Mouse (Mus musculus): Measurements from ENCODE around the gene Acsbg2. TPM values are rescaled to one million over a fixed set of nuclear protein-coding genes. Genes with fewer than 3 reads are reported as not detected.
A peak's percentile ranks its signal among the peaks of the same experiment; 100 is the strongest.
"Not testable (repeated sequence)": the region's sequence is repeated elsewhere in the genome, so short reads cannot be mapped to it uniquely, and the experiment has no call there.

The Acsbg2 gene
- total RNA-seq (2021), result not detected
- long read RNA-seq, experiment 1, result 0 reads
- long read RNA-seq, experiment 2, result 0 reads

DNA sequence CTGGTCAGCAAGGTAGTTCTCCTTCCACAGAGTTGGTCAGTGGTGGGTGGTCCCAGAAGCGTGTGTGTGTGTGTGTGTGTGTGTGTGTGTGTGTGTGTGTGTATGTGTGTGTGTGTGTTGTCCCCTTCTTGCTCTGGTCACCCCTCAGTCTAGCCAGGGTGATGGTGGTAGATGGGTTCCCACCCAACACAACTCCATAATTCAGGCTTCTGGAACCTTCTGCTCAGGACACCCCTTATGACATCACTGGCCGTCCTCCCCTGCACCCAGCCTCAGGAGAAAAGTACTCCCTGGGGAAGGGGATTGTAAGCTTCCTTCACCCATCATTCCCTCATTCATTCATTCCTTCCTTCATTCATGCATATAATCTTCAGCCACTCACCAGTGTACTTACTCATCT, at the start of gene Acsbg2:
Gene Acsbg2, minus strand, starts transcription at position 211 of the 400 bp plus-strand sequence.
- DNase-seq, result no peak

DNA sequence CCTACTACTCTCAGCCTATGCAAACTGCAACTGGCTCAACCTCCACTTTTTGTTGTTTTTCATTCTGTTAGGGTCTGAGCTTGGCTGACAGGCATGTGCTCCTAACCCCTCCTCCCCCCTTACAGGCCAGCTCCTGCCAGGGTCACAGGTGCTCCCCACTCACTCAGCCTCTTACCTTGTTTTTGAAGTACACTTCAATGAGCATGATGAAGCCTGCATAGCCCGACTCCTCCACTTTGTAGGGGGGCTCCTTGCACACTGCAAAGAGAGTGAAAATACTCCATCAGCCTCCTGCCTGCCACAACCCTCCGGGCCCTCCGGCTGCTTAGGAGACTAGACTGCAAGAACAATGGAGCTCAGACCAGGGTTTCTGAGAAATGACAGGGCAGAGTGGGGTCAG, 45.5 kb upstream of the Acsbg2 start:
- no peak for DNase-seq

GRCm38 (mm10) chr17:56917166-56917565, 42.9 kb upstream of the Acsbg2 start:
- DNase-seq, result peak in 1 of 2 experiments; percentile 26

DNA sequence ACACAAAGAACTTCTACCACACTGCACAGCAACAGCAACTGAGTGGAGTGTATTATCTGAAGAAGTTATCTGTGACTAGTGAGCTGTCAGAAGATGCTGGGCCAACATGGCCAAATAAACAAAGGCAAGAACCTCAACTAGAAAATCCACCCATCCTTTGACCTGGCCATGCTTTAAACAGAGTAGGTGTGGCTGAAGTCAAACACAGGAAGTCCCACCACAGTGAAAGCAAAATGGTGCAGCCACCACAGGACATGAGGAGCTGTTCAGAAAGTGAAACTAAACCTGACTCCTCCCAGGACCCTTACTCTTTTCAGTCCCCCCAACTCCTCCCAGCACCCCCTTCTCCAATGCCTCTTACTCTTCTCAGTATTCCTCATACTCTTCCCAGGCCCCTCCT, 39.2 kb upstream of the Acsbg2 start:
- no peak for DNase-seq

- no peak for DNase-seq
These were observed 38.8 kb upstream of the Acsbg2 start for GRCm38 (mm10) chr17:56913023-56913422.

GRCm38 (mm10) chr17:56909764-56910163, 35.5 kb upstream of the Acsbg2 start:
- not testable (repeated sequence) for DNase-seq

- peak; percentile 48 to 53 for DNase-seq
These were observed 33.6 kb upstream of the Acsbg2 start for GRCm38 (mm10) chr17:56907887-56908286.

DNA sequence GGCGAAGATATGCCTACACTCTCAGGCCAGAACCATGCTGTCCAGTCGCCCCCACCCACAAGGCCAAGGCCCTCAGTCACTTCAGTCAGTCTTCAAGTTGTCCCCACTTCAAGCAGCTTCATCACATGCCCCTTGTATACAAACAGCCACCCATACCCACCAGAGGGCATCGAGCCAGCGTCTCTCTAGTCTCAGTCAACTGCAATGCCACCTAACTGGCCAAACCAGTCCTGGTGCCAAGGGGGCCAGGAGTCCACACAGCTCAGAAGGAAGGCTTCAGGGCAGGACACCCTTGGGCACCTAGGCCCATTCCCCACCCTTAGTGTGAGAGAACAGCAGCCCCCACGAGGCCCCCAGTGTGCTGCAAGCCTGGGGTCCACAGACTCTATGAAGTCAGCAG, 32.8 kb upstream of the Acsbg2 start:
- DNase-seq, result no peak

DNA sequence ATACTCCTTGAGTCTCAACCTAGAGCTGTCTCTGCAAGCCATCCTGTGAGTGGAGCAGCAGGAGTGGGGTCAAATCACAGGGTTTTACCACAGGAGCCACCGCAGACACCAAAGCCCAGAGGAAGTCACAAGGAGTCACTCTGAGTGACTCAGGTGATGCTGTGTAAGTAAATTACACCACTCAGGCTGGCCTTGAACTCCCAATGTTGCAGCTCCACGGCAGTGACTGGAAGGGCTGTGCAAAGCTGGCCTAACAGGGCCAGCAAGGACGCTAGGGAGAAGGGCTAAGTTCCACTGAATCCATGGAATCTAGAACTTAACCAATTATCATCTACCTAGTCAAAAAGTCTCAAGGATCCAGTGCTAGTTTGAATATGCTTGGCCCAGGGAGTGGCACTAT, 31.9 kb upstream of the Acsbg2 start:
- no peak for DNase-seq

DNA sequence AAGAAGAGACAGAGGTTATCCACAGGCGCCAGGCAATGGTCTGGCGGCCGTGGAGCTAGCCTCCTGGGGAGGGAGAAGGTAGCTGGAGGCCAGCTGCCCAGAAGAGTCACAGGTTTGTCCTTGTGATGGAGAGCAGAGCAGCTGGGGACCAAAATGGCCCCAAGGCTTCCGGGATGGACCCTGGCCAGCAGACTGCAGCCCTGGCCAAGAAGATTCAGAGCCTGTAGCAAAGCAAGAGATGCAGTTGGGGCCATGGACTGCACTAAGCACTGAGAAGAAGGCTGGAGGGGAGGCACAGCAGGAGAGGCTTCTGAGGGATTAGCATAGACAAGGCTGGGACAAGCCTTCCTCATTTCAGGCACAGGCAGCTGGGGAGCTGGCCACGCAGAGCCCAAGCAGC, 28.5 kb upstream of the Acsbg2 start:
- no peak for DNase-seq

DNA sequence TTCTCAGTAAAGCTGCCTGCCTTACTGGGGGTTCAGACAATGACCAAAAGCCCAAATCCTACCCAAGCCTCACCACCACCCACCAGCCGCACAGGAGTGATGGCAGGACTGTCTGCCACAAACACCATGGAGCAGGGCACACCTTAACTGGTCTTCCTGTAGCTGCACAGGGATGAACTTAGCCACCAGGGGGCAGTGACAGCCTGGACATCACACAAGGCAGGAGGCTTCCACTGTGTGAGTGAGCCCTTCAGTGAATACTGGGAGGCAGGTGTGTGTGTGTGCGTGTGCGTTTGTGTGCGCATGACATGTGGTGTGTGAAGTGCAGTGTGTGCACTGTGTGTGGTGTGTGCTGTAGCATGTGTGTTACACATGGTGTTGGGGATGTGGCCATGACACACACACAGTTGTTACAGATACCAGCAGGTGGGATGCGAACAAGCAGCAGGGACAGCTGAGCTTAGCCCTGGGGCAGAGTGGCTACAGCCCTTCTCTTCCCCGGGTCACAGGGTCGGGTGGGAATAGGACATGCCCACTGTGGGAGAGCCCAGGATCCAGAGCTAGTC, 23.5 kb upstream of the Acsbg2 start:
- peak; percentile 70 to 85 for DNase-seq

DNA sequence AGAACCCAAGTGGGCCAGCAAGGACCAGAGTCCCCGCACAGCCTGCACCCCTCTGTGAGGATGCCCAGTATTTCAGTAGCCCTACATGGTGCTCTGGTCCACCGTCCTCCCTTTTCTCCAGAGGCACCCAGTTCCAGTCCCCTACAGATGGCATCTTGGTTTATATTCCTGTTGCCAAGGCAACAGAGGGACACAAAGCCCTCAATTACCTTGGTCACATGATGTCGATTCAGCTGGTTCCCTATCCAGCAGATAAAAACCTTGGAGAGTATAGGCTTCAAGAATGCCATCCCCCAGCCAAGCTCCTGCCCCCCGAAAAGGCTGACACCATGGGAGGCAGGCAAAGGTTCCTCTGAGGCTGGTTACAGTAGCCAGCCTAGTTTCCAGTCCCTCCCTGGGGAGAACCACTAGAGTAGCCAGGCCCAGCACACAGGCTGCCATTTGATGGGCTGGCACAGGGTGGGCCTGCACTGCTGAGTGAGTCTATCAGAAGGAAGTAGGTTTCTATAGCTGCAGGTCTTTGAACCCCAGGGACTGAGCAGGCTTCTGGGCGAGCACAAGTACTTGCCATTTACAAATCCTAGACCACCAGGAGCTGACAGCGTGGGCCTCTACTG, 22.4 kb upstream of the Acsbg2 start:
- DNase-seq, result no peak

DNA sequence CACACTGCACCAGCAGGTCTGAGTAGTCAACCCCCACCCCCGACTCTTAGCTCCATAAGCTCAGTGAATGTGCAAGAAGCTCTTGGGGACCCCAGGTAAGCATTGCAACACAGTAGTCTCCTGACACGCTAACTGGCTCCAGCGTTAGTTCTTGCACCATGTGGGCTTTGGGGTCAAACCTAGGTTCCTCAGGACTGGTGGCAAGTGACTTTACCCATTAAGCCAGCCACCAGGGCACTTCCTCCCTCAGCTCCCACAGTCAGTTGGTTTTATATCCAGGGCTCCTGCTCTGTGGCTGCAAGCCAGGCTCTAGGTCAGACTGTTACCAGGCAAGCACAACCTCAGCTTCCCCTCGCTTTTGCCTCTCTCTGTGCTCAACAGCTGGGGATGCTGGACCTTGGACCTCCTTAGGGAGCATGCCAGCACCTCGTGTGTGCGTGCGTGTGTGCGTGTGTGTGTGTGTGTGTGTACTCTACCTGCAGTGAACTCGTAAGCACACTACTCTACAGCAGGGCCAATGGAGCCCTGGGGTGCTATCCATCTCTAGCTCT, 21.2 kb upstream of the Acsbg2 start:
- DNase-seq, result no peak

- no peak for DNase-seq
These were observed 15.8 kb upstream of the Acsbg2 start for GRCm38 (mm10) chr17:56890018-56890417.

- no peak for DNase-seq
These were observed 13.8 kb upstream of the Acsbg2 start for GRCm38 (mm10) chr17:56888050-56888449.

DNA sequence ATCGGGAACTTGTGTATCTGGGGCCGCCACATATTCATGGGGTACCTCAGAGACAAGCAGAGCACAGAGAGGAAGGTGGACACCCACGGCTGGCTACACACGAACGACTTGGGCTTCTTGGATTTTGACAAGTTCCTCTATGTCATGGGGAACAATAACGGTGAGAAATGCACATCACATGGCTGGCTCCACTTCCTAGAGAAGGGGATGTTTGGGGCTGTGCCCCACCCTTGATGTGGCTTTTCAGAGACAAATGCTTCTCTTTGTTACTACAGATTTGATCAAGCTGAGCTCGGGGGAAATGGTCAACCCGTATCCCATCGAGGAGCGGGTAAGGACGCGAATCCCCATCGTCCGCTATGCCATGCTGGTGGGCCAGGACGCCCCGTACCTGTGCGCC, 10.6 kb upstream of the Acsbg2 start:
- DNase-seq, result no peak

DNA sequence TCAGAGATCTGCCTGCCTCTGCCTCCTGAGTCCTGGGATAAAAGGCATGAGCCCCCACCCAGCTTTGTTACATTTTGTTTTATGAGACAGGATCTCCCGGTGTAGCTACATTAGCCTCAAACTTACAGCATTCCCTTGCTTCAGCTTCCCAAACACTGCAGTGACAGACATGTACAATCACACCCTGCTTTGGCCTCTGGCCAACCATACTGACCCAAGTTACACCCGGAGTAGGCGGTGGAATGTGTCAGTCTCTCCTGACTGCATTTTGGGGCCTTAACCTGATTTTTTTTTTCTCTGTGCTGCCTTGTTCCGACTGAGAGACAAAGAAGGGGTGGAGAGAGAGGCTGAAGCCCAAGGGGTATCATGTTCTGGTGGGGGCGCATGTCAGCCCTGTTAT, 10.1 kb upstream of the Acsbg2 start:
- peak; percentile 25 to 35 for DNase-seq

DNA sequence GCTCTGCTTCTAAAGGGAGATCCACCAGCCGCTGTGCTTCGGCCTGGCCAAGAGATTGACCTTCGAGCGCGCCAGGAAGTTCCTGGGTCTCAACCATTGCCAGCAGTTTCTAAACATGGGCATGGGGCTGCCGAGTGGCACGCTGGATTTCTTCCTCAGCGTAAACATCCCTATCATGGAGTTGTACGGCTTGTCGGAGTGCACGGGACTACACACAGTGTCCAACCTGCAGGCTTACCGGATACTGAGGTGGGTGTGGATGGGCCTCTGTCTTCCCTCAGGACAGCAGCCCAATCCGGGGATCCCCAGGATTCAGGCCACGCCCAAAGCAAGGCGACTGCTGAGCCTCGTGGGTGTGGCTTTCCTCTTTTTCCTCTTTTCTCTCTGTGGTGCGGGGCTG, 9.4 kb upstream of the Acsbg2 start:
- DNase-seq, result peak; percentile 28 to 29

- no peak for DNase-seq
These were observed 3.2 kb upstream of the Acsbg2 start for GRCm38 (mm10) chr17:56877426-56877825.

DNA sequence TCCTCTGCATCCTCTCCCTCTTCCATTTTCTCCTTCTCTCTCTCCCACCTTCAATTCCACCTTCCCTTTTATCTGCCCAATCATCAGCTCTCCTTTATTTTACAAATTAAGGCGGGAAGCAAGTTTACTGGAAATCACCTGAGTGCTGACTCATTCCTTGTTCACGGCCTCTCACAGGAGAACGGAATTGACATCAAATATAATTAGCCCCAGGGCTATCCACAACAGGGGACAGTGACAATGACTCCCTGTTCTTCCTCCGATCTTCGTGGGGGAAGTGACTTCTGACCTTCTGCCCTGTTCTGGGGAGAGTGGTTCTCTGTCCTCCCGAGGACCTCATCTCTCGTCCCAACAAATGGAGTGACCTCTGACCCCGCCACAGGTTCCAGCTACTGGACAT, 2.7 kb upstream of the Acsbg2 start:
- no peak for DNase-seq

DNA sequence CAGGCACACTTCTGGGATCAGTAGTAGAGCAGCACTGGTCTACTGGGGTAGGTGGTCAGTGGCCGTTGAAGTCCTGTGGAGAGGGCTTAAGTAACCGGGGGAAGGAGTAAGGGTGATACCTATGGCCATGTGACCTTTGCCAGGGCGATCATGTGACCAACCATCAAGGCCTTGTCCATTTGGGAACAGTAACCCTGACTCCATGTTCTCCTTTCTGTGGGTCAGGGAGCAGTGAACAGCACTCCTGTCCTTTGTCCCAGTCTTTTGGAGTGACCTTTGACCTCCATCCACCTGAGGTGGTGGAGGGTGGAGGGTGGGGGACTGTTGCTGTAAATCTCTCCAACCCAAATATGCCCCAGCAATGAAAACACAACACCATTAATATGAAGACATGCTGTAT, 2.2 kb upstream of the Acsbg2 start:
- no peak for DNase-seq

DNA sequence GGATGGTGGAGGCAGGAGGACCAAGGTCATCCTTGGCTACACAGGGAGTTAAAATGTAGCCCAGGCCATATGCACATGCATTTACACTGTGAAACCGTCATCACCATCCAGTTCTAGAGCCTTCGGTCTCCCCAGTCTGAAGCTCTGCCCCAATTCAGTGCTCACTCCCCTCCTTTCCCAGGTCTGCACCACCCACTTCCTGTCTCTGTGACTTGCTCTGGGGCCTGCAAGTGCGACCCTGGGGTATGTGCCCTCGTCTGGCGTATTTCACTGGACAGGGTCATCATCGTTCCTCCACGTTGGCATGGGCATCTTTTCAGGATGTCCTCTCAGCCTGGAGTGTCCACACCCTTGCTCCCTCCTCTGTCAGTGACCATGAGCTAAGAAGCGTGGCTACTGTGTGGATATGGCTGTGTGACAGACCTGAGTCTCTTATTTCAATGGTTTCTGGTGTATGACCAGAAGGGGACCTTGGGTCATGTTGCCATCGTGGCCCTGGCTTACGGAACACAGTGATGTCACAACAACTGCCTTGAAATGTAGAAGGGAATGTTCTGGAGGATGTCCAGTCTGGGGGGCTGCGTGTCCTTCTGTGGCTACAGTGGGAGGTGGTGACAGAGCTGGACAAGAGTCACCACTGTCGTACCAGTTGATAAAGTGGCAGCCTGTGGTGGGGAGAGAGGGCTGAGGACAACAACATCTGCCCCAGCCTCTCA, 847 bp upstream of the Acsbg2 start, which contains the start of gene 1700061G19Rik:
Gene 1700061G19Rik, plus strand, starts transcription at position 542 of the 716 bp plus-strand sequence.
- no peak for DNase-seq

DNA sequence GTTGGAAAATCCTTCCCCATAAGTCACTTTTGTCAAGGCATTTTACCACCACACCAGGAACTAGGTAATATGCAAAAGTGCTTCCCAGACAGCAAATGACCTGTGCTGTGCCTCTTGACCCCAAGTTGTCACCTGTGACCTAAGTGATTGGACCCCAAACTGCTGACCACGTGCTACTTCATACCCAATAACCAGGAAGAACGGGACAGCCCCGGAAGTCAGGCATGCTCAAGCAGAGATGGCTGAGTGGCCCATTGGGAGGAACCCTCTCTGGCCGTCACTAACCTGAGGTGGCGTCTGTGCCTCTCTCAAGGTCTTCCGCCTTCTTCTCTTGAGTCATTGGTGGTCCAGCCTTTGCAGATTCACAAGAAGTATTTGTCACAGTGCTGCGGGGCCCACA, 1.7 kb downstream of the Acsbg2 start:
- no peak for DNase-seq
